Mouse (Mus musculus) lung, postnatal 0 days (tissue): Measurements from ENCODE around the gene Csrnp1. TPM values are rescaled to one million over a fixed set of nuclear protein-coding genes. Genes with fewer than 3 reads are reported as not detected.

Experiments
- ATAC-seq: fragments of 200-750 bp; cut with Nextera tagmentation; 2 replicates; pipeline ENCODE4 v1.8.0; 2017; ENCODE audit warnings: moderate library complexity
- DNase-seq: peaks from one replicate; pipeline ENCODE4 v3.0.0-alpha.2; 2016; ENCODE audit warnings: low spot score
- H3K27ac ChIP-seq: fragments of 300-500 bp; sonication (generic); 2 replicates; pipeline ENCODE4 v1.5.1; 2014; ENCODE audit warnings: antibody characterized with exemption, mild to moderate bottlenecking, low read length, mixed read lengths
- H3K27me3 ChIP-seq: fragments of 300-500 bp; sonication (generic); replicated peaks from 2 replicates; pipeline ENCODE4 v1.6.1; 2014; ENCODE audit warnings: low read length, mixed read lengths; ENCODE audit not compliant: insufficient read depth
- H3K36me3 ChIP-seq: fragments of 300-500 bp; sonication (generic); 2 replicates; pipeline ENCODE4 v1.6.1; 2014; ENCODE audit warnings: low read length, mixed read lengths; ENCODE audit not compliant: insufficient read depth
- H3K4me1 ChIP-seq: fragments of 300-500 bp; sonication (generic); 2 replicates; pipeline ENCODE4 v1.6.1; 2014; ENCODE audit warnings: antibody characterized with exemption, low read depth, low read length, mixed read lengths; ENCODE audit not compliant: insufficient read depth
- H3K4me2 ChIP-seq: fragments of 300-500 bp; sonication (generic); replicated peaks from 2 replicates; pipeline ENCODE4 v1.6.1; 2014; ENCODE audit warnings: low read depth, mild to moderate bottlenecking, low read length, moderate library complexity, mixed read lengths
- H3K4me3 ChIP-seq: fragments of 300-500 bp; sonication (generic); 2 replicates; pipeline ENCODE4 v1.5.1; 2014; ENCODE audit warnings: low read depth, low read length
- H3K9ac ChIP-seq: fragments of 300-500 bp; sonication (generic); replicated peaks from 2 replicates; pipeline ENCODE4 v1.6.1; 2014; ENCODE audit warnings: low read depth, mild to moderate bottlenecking
- H3K9me3 ChIP-seq: fragments of 300-500 bp; sonication (generic); 2 replicates; pipeline ENCODE4 v1.6.1; 2016; ENCODE audit warnings: low read length, mixed read lengths
- CTCF ChIP-seq: IDR thresholded peaks from 2 replicates; pipeline ENCODE4 v1.5.1; 2016; ENCODE audit warnings: antibody characterized with exemption, mild to moderate bottlenecking
- EP300 ChIP-seq: IDR thresholded peaks from 2 replicates; pipeline ENCODE4 v1.6.1; 2016; ENCODE audit warnings: antibody characterized with exemption, mild to moderate bottlenecking, control low read depth
- WGBS: fragments of 180-500 bp; shearing (Covaris S2); extraction: QIAGEN DNeasy Blood & Tissue Kit; methylation state at CpG from one replicate; pipeline ENCODE4 v1.1.7; 2014; 5-methylcytosine and 5-hydroxymethylcytosine counted together
- polyA plus RNA-seq: library from polyadenylated mRNA; unstranded; fragments of >200 nt; fragmentation: Nextera tagmentation; extraction: Ambion mirVana; gene quantifications from 2 replicates; pipeline ENCODE4 v1.2.1, GENCODE M21; 2015

The Csrnp1 gene
- polyA plus RNA-seq, 1 experiment from 2014 or later = 9.4 TPM

DNA sequence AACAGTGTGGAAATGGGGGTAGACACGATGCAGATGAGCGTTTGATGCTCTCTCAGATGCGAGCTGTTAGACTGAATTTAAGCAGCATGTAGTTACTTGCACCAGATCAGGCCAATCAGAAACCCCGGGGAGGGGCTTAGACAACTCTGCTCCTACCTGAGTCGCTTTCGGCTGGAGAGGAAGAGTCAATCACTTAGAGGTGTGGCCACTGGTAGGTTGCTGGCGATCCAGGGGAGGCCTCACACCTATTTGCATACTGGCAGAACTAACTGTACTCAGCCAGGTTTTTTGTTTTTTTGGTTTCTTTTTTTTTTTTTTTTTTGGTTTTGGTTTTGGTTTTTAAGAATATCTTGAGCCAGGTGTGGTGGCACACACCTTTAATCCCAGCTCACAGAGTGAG is 3.8 kb upstream of the Csrnp1 start:
- Histone ChIP-seq H3K4me2 (no peak overlapping the region), H3K4me1 (peaks cover 4% of the 10 kb centered on the region; the same call in 1 of the 2 replicates), H3K36me3 (no peaks in the 10 kb centered on the region), H3K9me3 (no peaks in the 10 kb centered on the region), H3K27me3 (no peaks in the 10 kb centered on the region), H3K4me3 (no peak overlapping the region), H3K27ac (no peak overlapping the region), H3K9ac (no peak overlapping the region)
- ATAC-seq (no peak), DNase-seq (peak; percentile 62)
- 47% methylated on average over 7 of the region's 7 CpGs for whole genome bisulfite sequencing
- TF ChIP-seq CTCF (no peak), EP300 (no peak)

DNA sequence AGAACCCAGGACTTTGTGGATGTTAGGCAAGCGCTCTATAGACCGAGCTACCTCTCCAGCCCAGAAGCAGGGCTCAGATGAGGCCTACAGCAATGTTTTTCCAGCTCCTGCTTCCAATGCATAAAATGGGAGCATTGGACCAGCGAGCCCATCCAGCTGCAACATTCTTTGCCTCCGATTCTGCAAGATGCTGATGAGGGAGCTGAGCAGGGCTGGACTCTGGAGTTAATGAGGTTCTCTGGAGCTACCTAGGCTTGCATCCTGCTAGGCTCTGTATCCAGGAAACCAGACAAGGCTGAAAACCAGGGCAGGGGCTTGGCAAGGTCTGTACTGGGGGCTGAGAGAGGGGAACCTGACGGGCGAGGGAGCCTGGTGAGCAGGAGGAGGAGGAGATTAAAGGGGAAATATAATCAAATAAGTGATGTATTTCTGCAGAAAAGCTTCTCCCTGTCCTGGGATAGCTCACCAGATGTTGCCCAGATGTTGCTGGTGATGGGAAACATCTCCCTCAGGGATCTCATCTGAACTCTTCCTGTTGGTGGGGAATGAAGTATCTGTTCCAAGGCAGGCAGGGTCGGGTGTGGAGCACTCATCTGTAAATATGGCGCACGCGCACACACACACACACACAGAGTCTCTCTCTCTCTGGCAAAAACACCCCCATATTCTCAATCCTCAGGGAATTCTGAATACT is 1.6 kb upstream of the Csrnp1 start:
- no peaks in the 10 kb centered on the region for H3K9me3 ChIP-seq
- ATAC-seq = no peak
- WGBS = 75% methylated on average over 10 of the region's 10 CpGs
- peaks cover 4% of the 10 kb centered on the region; the same call in 1 of the 2 replicates for H3K4me1 ChIP-seq
- H3K36me3 ChIP-seq = no peaks in the 10 kb centered on the region
- TF ChIP-seq CTCF (no peak), EP300 (no peak)
- no peak overlapping the region for H3K27ac ChIP-seq
- no peak overlapping the region for H3K4me2 ChIP-seq
- no peak overlapping the region for H3K4me3 ChIP-seq
- no peak for DNase-seq
- H3K9ac ChIP-seq = no peak overlapping the region
- H3K27me3 ChIP-seq = no peaks in the 10 kb centered on the region

DNA sequence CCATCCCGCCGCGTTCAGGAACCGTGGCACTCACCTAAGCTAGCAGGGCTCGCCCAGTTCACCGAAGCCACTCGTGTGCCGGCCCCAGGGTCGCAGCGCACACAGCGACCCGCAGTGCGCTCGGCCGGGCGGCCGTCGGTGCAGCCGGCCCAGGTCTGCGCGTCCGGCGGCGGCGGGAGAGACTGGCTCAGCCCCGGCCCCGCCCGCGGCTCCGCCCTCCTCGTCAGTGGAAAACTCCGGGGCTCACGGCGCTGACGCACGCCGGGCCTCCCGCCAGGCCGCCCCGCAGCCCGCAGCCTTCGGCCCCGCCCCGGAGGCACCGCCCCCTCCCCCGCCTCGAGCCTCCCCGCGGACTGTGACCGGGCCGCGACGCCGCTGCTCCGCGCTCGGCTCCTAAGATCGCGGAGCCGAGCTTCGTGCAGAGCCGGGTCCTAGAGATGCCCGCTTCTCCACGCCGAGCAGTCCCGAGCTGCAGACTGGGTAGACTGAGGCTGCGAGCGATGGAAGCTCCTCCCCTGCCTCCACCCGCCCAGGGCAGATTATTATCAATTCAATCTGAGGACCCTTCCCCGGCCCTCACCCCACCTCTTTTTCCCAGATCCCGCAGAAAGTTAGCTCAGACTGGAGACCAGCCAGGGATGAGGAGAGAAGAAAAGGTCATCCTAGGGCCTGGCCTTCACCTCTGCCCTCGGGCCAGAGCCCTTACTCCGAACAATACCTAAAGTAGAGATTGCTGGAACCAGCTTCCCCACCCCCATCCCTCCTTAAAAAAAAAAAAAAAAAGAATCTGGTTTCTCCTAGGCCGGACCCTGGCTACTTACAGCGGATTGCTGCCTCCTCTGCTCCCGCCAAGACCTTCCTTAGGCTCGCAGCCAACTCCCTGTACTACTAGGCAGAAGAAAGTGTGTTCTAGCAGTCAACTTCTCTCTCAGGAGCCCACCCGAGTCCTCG is 598 bp downstream of the Csrnp1 start:
- Histone ChIP-seq H3K27ac (peak overlapping the region; percentile 98), H3K9ac (peak overlapping the region; percentile 97), H3K9me3 (no peaks in the 10 kb centered on the region), H3K27me3 (no peaks in the 10 kb centered on the region), H3K36me3 (no peaks in the 10 kb centered on the region), H3K4me3 (peak overlapping the region; percentile 93), H3K4me1 (peaks cover 11% of the 10 kb centered on the region; the same call in 1 of the 2 replicates), H3K4me2 (peak overlapping the region; percentile 80)
- no peak for TF ChIP-seq CTCF
- TF ChIP-seq EP300 = no peak
- ATAC-seq = peak; percentile 78
- WGBS = 2% methylated on average over 51 of the region's 79 CpGs
- DNase-seq = peak; percentile 96

DNA sequence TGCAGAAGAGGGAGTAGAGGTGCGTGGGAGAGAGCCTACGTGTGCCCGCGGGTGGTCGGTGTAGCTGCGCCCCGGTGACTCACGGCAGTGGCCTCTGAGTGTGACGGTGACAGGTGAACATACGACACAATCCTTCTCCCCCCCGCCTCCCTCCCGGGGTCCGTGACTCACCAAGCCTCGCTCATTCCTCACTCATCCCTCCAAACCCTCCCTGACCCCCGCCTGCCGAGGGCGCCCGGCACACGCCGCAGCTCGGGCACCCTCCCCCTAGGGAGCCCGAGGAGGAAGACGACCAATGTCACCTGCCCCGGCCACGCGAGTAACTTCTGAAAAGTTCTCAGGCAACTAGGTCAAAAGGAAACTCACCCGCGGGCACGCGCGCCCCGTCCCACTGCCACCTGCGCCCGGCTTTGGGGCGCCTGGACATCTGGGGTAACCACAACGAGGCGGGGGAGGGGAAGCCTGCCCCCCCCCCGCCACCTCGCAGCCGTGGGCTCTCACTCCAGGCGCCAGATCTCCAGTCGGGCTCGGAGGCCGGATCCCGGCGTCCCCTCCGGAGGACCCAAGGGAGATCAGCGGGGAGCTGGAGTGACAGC is 1.4 kb downstream of the Csrnp1 start:
- WGBS = 5% methylated on average over 25 of the region's 48 CpGs
- peak; percentile 30; the same call in 1 of the 2 replicates for TF ChIP-seq CTCF
- TF ChIP-seq EP300 = no peak
- peaks cover 17% of the 10 kb centered on the region for H3K4me1 ChIP-seq

DNA sequence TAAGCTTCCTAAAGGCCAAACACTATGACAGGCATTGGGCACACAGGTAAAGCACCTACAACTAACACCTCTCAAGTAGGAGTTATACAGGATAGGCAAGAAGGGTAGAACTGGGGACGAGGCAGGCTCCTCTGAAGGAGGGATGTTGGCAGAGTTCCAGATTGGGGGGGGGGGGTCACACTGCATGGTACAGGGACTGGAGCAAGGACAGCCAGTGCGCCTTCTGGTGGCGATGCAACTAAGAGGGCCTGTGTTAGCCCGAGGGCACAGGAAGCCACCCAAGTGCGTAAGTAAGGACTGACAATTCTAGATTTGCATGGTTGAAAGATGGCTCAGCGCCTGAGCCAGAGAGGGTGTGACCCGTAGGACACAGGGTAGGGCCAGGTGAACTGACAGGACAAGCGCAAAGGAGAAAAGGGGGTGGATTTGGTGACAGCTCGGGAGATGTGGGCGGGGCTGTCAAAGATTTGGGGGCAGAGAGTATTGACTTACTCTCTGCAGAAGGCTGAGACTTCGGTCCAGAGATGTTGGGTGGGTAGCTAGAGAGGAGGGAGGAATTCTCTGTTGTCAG is 2.1 kb downstream of the Csrnp1 start:
- ATAC-seq = peak; percentile 36
- H3K9ac ChIP-seq = peak overlapping the region; percentile 97
- no peaks in the 10 kb centered on the region for H3K36me3 ChIP-seq
- DNase-seq = peak; percentile 86
- H3K4me3 ChIP-seq = peak overlapping the region; percentile 93
- no peaks in the 10 kb centered on the region for H3K9me3 ChIP-seq
- peak overlapping the region; percentile 98 for H3K27ac ChIP-seq
- peaks cover 24% of the 10 kb centered on the region for H3K4me1 ChIP-seq
- TF ChIP-seq EP300 (peak; percentile 40; the same call in 1 of the 2 replicates), CTCF (peak; percentile 77)
- no peaks in the 10 kb centered on the region for H3K27me3 ChIP-seq
- peak overlapping the region; percentile 80 for H3K4me2 ChIP-seq
- 3% methylated on average over 11 of the region's 11 CpGs for WGBS

More for the DNA sequence above, 1.4 kb downstream of the Csrnp1 start:
- H3K4me2 ChIP-seq = peak overlapping the region; percentile 80
- DNase-seq (peak; percentile 90), ATAC-seq (peak; percentile 38)
- no peaks in the 10 kb centered on the region for H3K9me3 ChIP-seq
- H3K4me3 ChIP-seq = peak overlapping the region; percentile 93
- H3K27me3 ChIP-seq = no peaks in the 10 kb centered on the region
- peak overlapping the region; percentile 97 for H3K9ac ChIP-seq
- no peaks in the 10 kb centered on the region for H3K36me3 ChIP-seq
- H3K27ac ChIP-seq = peak overlapping the region; percentile 98
